Mouse (Mus musculus): ENCODE measurements at regions not wholly inside any gene's neighbourhood (a gene's known extent, or its start where the extent isn't known, plus 50 kb on each side); places are given as distances from the start of the nearest gene placed in this dataset.

DNA sequence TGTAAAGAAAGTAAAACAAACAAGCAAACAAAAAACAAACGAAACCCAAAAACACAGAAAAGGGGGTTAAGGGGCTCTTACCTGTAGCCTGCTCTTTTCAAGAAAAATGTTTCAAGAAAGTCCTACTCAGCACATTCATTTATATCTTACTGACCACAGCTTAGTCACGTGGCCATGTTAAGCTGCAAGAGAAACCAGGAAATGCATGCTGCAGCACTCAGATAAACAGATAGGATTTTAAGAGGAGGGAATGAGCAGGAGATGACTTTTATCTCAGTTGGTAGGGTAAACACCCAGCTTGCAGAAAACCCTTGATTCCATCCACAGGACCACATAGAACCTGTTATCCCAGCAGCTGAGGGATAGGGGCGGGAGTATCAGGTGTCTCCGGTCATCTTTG, 62.9 kb upstream of the Sfmbt2 start:
- H3K9ac ChIP-seq (ENCODE audit: low read length): no peak overlapping the region
- no peak overlapping the region for H3K4me2 ChIP-seq (ENCODE audit: low read depth, low read length)
- 37% methylated on average over 4 of the region's 4 CpGs for WGBS
- no peak overlapping the region for H3K27ac ChIP-seq (ENCODE audit: low read length)
- no peaks in the 10 kb centered on the region for H3K9me3 ChIP-seq (ENCODE audit: control insufficient read depth, low read length)
- H3K27me3 ChIP-seq (ENCODE audit: control insufficient read depth, insufficient read depth, low read depth, low read length): no peaks in the 10 kb centered on the region
- no peaks in the 10 kb centered on the region for H3K4me1 ChIP-seq (replicated peaks; ENCODE audit: control insufficient read depth, insufficient read depth, low read length)
- no peak overlapping the region for H3K4me3 ChIP-seq (ENCODE audit: low read length)
- no peaks in the 10 kb centered on the region for H3K36me3 ChIP-seq (ENCODE audit: control insufficient read depth, insufficient read depth, low read length)
- no peak for ATAC-seq (ENCODE audit: low read depth)

DNA sequence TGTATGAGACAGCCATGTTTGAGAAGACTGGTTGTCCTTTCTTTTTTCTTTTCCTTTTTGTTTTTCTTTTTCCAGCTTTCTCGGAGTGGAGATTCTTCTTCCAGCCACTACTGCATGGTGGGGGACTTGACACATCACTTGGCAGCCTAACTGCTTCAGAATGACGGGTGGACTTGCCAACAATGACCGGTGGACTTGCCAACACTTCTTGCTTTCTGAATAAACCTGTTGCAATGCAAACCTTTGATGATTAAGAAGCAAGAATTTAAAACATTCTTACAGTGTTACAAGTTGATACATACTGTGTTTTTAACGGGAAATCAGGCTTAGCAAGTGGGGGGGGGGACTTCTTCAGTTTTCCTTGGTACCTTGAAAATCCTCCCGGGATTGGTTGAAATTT, 60.7 kb upstream of the Sfmbt2 start:
- H3K9ac ChIP-seq (ENCODE audit: low read length): no peak overlapping the region
- H3K9me3 ChIP-seq (ENCODE audit: control insufficient read depth, low read length): no peaks in the 10 kb centered on the region
- ATAC-seq (ENCODE audit: low read depth): no peak
- no peaks in the 10 kb centered on the region for H3K27me3 ChIP-seq (ENCODE audit: control insufficient read depth, insufficient read depth, low read depth, low read length)
- H3K4me3 ChIP-seq (ENCODE audit: low read length): no peak overlapping the region
- 52% methylated on average over 5 of the region's 5 CpGs for WGBS
- peaks cover 4% of the 10 kb centered on the region; the same call in 1 of the 2 replicates for H3K4me1 ChIP-seq (replicated peaks; ENCODE audit: control insufficient read depth, insufficient read depth, low read length)
- H3K27ac ChIP-seq (ENCODE audit: low read length): no peak overlapping the region
- H3K4me2 ChIP-seq (ENCODE audit: low read depth, low read length): no peak overlapping the region
- no peaks in the 10 kb centered on the region for H3K36me3 ChIP-seq (ENCODE audit: control insufficient read depth, insufficient read depth, low read length)

DNA sequence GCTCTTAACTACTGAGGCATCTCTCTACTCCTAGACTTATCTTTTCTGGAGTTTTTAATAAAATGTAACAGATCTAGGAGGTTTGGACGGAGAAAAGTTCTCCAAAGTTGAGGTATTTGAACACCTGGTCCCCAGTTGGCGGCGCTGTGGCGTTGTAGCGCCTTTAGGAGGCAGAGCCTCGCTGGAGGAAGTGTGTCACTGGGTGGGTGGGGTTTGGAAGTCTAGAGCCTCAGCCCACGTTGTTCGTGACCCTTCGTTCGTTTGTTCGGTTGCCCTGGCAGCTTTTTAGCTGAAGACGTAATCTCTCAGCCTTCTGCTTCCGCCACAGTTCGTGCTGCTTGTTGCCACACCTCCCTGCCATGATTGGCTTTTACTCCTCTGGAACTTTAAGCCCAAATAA, 58.6 kb upstream of the Sfmbt2 start:
- Histone ChIP-seq H3K9ac (ENCODE audit: low read length) (no peak overlapping the region), H3K4me3 (ENCODE audit: low read length) (no peak overlapping the region), H3K9me3 (ENCODE audit: control insufficient read depth, low read length) (no peaks in the 10 kb centered on the region), H3K27me3 (ENCODE audit: control insufficient read depth, insufficient read depth, low read depth, low read length) (no peaks in the 10 kb centered on the region), H3K27ac (ENCODE audit: low read length) (no peak overlapping the region), H3K4me2 (ENCODE audit: low read depth, low read length) (no peak overlapping the region), H3K36me3 (ENCODE audit: control insufficient read depth, insufficient read depth, low read length) (no peaks in the 10 kb centered on the region), H3K4me1 (replicated peaks; ENCODE audit: control insufficient read depth, insufficient read depth, low read length) (peaks cover 5% of the 10 kb centered on the region; the same call in 1 of the 2 replicates)
- ATAC-seq (ENCODE audit: low read depth): no peak
- WGBS: 73% methylated on average over 14 of the region's 14 CpGs

DNA sequence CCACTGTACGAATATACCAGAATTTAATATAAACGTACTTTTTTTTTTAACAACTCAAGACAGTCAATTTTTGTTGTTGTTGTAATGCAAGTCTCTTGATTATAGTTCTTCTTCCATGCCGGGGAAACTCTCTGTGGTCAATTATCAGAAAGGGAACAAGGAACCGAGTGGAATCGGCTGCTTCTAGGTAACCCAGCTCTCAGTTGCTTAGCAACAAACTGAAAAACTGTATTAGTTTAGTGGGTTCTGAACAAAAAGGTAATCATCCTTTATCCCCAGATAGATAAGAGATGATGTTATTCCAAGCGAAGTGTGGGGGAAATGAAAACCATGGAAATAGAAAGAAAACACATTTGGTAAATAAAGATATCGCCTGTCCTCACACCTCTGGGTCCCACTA, 57.9 kb upstream of the Sfmbt2 start:
- no peak for ATAC-seq (ENCODE audit: low read depth)

GRCm38 (mm10) chr2:10314251-10315243, 55.8 kb upstream of the Sfmbt2 start:
- ATAC-seq (ENCODE audit: low read depth): peak; percentile 45; the same call in 1 of the 2 replicates
- Histone ChIP-seq H3K9ac (ENCODE audit: low read length) (no peak overlapping the region), H3K27ac (ENCODE audit: low read length) (no peak overlapping the region), H3K9me3 (ENCODE audit: control insufficient read depth, low read length) (no peaks in the 10 kb centered on the region), H3K36me3 (ENCODE audit: control insufficient read depth, insufficient read depth, low read length) (no peaks in the 10 kb centered on the region), H3K4me1 (replicated peaks; ENCODE audit: control insufficient read depth, insufficient read depth, low read length) (peaks cover 5% of the 10 kb centered on the region; the same call in 1 of the 2 replicates), H3K4me2 (ENCODE audit: low read depth, low read length) (no peak overlapping the region), H3K4me3 (ENCODE audit: low read length) (no peak overlapping the region), H3K27me3 (ENCODE audit: control insufficient read depth, insufficient read depth, low read depth, low read length) (no peaks in the 10 kb centered on the region)
- 37% methylated on average over 14 of the region's 14 CpGs for WGBS

More for the DNA sequence above, 57.9 kb upstream of the Sfmbt2 start:
- WGBS: 71% methylated on average over 7 of the region's 7 CpGs
- Histone ChIP-seq H3K36me3 (ENCODE audit: control insufficient read depth, insufficient read depth, low read length) (no peaks in the 10 kb centered on the region), H3K9ac (ENCODE audit: low read length) (no peak overlapping the region), H3K9me3 (ENCODE audit: control insufficient read depth, low read length) (no peaks in the 10 kb centered on the region), H3K27me3 (ENCODE audit: control insufficient read depth, insufficient read depth, low read depth, low read length) (no peaks in the 10 kb centered on the region), H3K27ac (ENCODE audit: low read length) (no peak overlapping the region), H3K4me3 (ENCODE audit: low read length) (no peak overlapping the region), H3K4me1 (replicated peaks; ENCODE audit: control insufficient read depth, insufficient read depth, low read length) (peaks cover 5% of the 10 kb centered on the region; the same call in 1 of the 2 replicates), H3K4me2 (ENCODE audit: low read depth, low read length) (no peak overlapping the region)

- Histone ChIP-seq H3K9ac (ENCODE audit: low read length) (no peak overlapping the region), H3K4me1 (replicated peaks; ENCODE audit: control insufficient read depth, insufficient read depth, low read length) (peaks cover 5% of the 10 kb centered on the region; the same call in 1 of the 2 replicates), H3K36me3 (ENCODE audit: control insufficient read depth, insufficient read depth, low read length) (no peaks in the 10 kb centered on the region), H3K27ac (ENCODE audit: low read length) (no peak overlapping the region), H3K27me3 (ENCODE audit: control insufficient read depth, insufficient read depth, low read depth, low read length) (no peaks in the 10 kb centered on the region), H3K4me3 (ENCODE audit: low read length) (no peak overlapping the region), H3K4me2 (ENCODE audit: low read depth, low read length) (no peak overlapping the region), H3K9me3 (ENCODE audit: control insufficient read depth, low read length) (no peaks in the 10 kb centered on the region)
- ATAC-seq (ENCODE audit: low read depth): no peak
- WGBS: 79% methylated on average over 5 of the region's 5 CpGs
Measured at GRCm38 (mm10) chr2:10316347-10316746, 54.0 kb upstream of the Sfmbt2 start.

DNA sequence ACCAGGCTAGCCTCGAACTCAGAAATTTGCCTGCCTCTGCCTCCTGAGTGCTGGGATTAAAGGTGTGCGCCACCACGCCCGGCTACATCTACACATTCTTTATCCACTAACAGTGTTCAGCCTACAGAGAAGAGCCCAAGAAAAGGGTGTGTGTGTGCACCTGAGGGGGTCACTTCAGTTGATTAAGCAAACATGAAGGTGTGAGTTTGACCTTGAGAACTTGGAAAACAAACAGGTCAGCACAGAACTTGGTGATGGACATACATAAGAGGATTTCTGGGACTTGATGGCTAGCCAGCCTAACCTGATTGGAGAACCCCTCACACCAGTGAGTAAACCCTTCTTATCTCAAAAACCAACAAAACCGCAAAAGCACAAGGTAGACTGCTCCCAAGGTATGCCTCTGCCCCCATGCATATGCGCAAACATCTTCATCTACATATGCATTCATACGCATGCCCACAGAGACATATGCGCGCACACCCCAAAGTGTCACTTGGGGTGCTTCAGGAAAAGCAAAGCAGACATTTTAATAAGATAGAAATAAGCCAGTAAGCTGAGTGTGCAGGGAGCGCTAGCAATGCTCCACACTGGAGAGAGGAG, 52.0 kb upstream of the Sfmbt2 start:
- Histone ChIP-seq H3K9ac (ENCODE audit: low read length) (no peak overlapping the region), H3K4me3 (ENCODE audit: low read length) (no peak overlapping the region), H3K36me3 (ENCODE audit: control insufficient read depth, insufficient read depth, low read length) (no peaks in the 10 kb centered on the region), H3K9me3 (ENCODE audit: control insufficient read depth, low read length) (no peaks in the 10 kb centered on the region), H3K27me3 (ENCODE audit: control insufficient read depth, insufficient read depth, low read depth, low read length) (no peaks in the 10 kb centered on the region), H3K4me2 (ENCODE audit: low read depth, low read length) (no peak overlapping the region), H3K4me1 (replicated peaks; ENCODE audit: control insufficient read depth, insufficient read depth, low read length) (peaks cover 5% of the 10 kb centered on the region; the same call in 1 of the 2 replicates), H3K27ac (ENCODE audit: low read length) (no peak overlapping the region)
- no peak for ATAC-seq (ENCODE audit: low read depth)
- WGBS: 86% methylated on average over 10 of the region's 10 CpGs
